Mouse (Mus musculus): ENCODE measurements at regions not wholly inside any gene's neighbourhood (a gene's known extent, or its start where the extent isn't known, plus 50 kb on each side); places are given as distances from the start of the nearest gene placed in this dataset.

- TF ChIP-seq CTCF (IDR thresholded peaks at IDR 0.05; ENCODE audit: extremely low read depth, insufficient read length, insufficient replicate concordance, low read depth, low read length) (no peak), POLR2A (IDR thresholded peaks at IDR 0.05; ENCODE audit: low read depth, low read length) (no peak)
Measured at GRCm38 (mm10) chr10:100927086-100927485, 336.8 kb downstream of the 1700017N19Rik start.
